8 mouse cellular contexts compared by ENCODE assay signal in the genomic region with DNA sequence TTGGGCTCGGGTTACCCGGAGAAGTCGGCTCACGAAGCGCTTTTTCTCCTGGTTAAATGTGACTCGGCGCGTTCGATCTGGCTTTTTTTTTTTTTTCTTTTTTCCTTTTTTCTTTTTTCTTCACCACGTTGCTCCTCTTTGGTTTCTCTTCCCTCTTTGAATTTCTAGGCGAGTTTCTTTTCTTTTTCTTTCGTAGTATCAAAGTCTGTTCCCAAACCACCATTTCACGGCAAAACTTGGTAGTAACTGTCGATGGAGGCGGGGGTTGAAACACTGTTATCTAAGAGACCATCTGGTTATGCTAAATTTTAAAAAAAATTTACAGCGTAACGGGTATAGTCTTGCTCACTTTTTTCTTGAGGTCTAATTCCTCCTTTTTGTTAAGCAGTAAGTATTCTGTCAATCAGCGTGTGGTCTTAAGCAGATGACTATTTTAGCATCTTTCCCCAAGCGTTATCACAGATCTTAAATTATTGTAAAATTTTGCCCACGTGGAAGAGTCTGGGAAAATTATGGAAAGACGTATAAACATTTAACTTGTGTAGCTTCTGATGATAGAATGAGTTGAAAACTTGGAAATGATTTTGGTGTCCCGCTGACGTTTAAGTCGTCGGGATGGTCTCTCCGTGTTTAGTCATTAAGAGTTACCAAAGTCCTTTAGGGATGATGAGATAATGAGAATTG. TPM values are rescaled to one million over a fixed set of nuclear protein-coding genes. Genes with fewer than 3 reads are reported as not detected.
DNase-seq lines count a peak whose midpoint lies in the region; ATAC-seq and TF ChIP-seq lines count a peak whose summit lies in the region.

No protein-coding gene starts in this region.

- WGBS in heart, embryonic 15.5 days = under 1% methylated on average over 26 of the region's 26 CpGs
- under 1% methylated on average over 26 of the region's 26 CpGs for WGBS in forebrain, embryonic 13.5 days
- under 1% methylated on average over 26 of the region's 26 CpGs for whole genome bisulfite sequencing in liver, embryonic 14.5 days (ENCODE audit: insufficient replicate concordance)

- no peak for TF ChIP-seq CTCF in G1E (IDR thresholded peaks at IDR 0.05; ENCODE audit: low read depth, low read length)
- no peak for TF ChIP-seq CTCF in liver, embryonic 14.5 days (IDR thresholded peaks at IDR 0.05; ENCODE audit: low read depth)

- H3K4me2 ChIP-seq in heart, embryonic 15.5 days = peak overlapping the region; percentile 83
- peak overlapping the region; percentile 87 for H3K4me2 ChIP-seq in forebrain, embryonic 13.5 days
- H3K4me2 ChIP-seq in liver, embryonic 14.5 days (ENCODE audit: low read depth) = peak overlapping the region; percentile 85

- no peaks in the 10 kb centered on the region for H3K36me3 ChIP-seq in heart, embryonic 15.5 days
- peaks cover 22% of the 10 kb centered on the region for H3K36me3 ChIP-seq in G1E (replicated peaks)
- no peaks in the 10 kb centered on the region for H3K36me3 ChIP-seq in forebrain, embryonic 13.5 days (ENCODE audit: poor library complexity, severe bottlenecking)
- H3K36me3 ChIP-seq in liver, embryonic 14.5 days (replicated peaks; ENCODE audit: control insufficient read depth, insufficient read depth, low read depth) = peaks cover 3% of the 10 kb centered on the region; the same call in 1 of the 2 replicates

- peak overlapping the region; percentile 99 for H3K4me3 ChIP-seq in heart, embryonic 15.5 days
- peak overlapping the region; percentile 89 for H3K4me3 ChIP-seq in G1E (ENCODE audit: low read depth, low read length)
- peak overlapping the region; percentile 95 for H3K4me3 ChIP-seq in forebrain, embryonic 13.5 days
- H3K4me3 ChIP-seq in liver, embryonic 14.5 days (ENCODE audit: insufficient read depth in 1 of 2, low read depth in 2 of 2, low read length in 2 of 2) = peak overlapping the region; percentile 82 to 96

- peaks cover 24% of the 10 kb centered on the region for H3K4me1 ChIP-seq in heart, embryonic 15.5 days (replicated peaks)
- peaks cover 47% of the 10 kb centered on the region for H3K4me1 ChIP-seq in G1E (ENCODE audit: insufficient read depth, low read depth, low read length)
- H3K4me1 ChIP-seq in forebrain, embryonic 13.5 days = peaks cover 26% of the 10 kb centered on the region
- H3K4me1 ChIP-seq in liver, embryonic 14.5 days (replicated peaks; ENCODE audit: control insufficient read depth in 2 of 2, insufficient read depth in 2 of 2, low read length in 1 of 2) = peaks cover 14 to 26% of the 10 kb centered on the region in 2 experiments

- no peak for ATAC-seq in heart, embryonic 15.5 days (replicated peaks; ENCODE audit: insufficient number of reproducible peaks, insufficient read depth, low FRiP score, low read depth)
- 0 out of 2 replicates have a peak, but pooled peaks have one; percentile 11 for ATAC-seq in G1E (ENCODE audit: extremely low read depth, insufficient number of reproducible peaks, low FRiP score, poor library complexity, severe bottlenecking)
- ATAC-seq in forebrain, embryonic 13.5 days = no peak
- no peak for ATAC-seq in liver, embryonic 14.5 days (ENCODE audit: insufficient read depth)

- H3K9ac ChIP-seq in heart, embryonic 15.5 days = peak overlapping the region; percentile 95
- peak overlapping the region; percentile 89 for H3K9ac ChIP-seq in forebrain, embryonic 13.5 days
- H3K9ac ChIP-seq in liver, embryonic 14.5 days (replicated peaks) = peak overlapping the region; percentile 89

- intact Hi-C loops in heart, postnatal 36 days (cut with DNase I) = loop anchor here (5.0 to 10.0 kb wide), 3 partner anchors 189 to 452 kb away; a partner anchor contains a TSS
- intact Hi-C loops in gastrocnemius, postnatal 14 days (cut with DNase I; ENCODE audit: low total_unique reads) = no loop called here

- no peak for DNase-seq in heart, postnatal 36 days
- DNase-seq in G1E (ENCODE audit: low spot score) = no peak
- peak in 1 of 3 experiments; percentile 71 for DNase-seq in liver, embryonic 14.5 days (ENCODE audit: low read depth in 3 of 3, low spot score in 3 of 3)
- no peak for DNase-seq in cerebellum, adult 8-10 months
- no peak for DNase-seq in gastrocnemius, postnatal 14 days
- no peak for DNase-seq in thymus, postnatal 25 days

- peak; percentile 42; the same call in 1 of the 2 replicates for TF ChIP-seq EP300 in liver, embryonic 14.5 days (IDR thresholded peaks at IDR 0.05; ENCODE audit: low read depth)

- H3K27ac ChIP-seq in heart, embryonic 15.5 days = peak overlapping the region; percentile 97
- peak overlapping the region; percentile 88 for H3K27ac ChIP-seq in forebrain, embryonic 13.5 days
- H3K27ac ChIP-seq in liver, embryonic 14.5 days = peak overlapping the region; percentile 92

- H3K27me3 ChIP-seq in heart, embryonic 15.5 days = no peaks in the 10 kb centered on the region
- H3K27me3 ChIP-seq in G1E (ENCODE audit: insufficient read depth, low read length) = no peaks in the 10 kb centered on the region
- no peaks in the 10 kb centered on the region for H3K27me3 ChIP-seq in forebrain, embryonic 13.5 days
- no peaks in the 10 kb centered on the region for H3K27me3 ChIP-seq in liver, embryonic 14.5 days (ENCODE audit: control insufficient read depth, insufficient read depth, low read length)

- no peaks in the 10 kb centered on the region for H3K9me3 ChIP-seq in heart, embryonic 15.5 days (replicated peaks)
- H3K9me3 ChIP-seq in G1E (replicated peaks) = no peaks in the 10 kb centered on the region
- H3K9me3 ChIP-seq in forebrain, embryonic 13.5 days (replicated peaks) = no peaks in the 10 kb centered on the region
- H3K9me3 ChIP-seq in liver, embryonic 14.5 days (ENCODE audit: control insufficient read depth, low read length) = no peaks in the 10 kb centered on the region

RNA-seq across cellular contexts. Expression of a gene that starts 0.8 kb away (rescaled TPM):
- 5.6 and 7.2 TPM in 2 replicates for polyA plus RNA-seq in heart, embryonic 15.5 days (2015; fragmentation: Nextera tagmentation; extraction: Ambion mirVana)
- total RNA-seq in heart, postnatal 36 days (2021) = 10 to 100 TPM; 10.3 to 10.9 TPM
- 192 and 201 TPM in 2 replicates for total RNA-seq in G1E (2014; fragmentation: Nextera tagmentation)
- total RNA-seq in G1E (2017) = 148 and 161 TPM in 2 replicates
- 4.8 and 6.4 TPM in 2 replicates for polyA plus RNA-seq in G1E (2012)
- polyA plus RNA-seq in forebrain, embryonic 13.5 days (2015; fragmentation: Nextera tagmentation; extraction: Ambion mirVana) = 11.0 and 12.3 TPM in 2 replicates
- polyA plus RNA-seq in liver, embryonic 14.5 days (2012; rRNA removed) = 6.5 and 8.4 TPM in 2 replicates
- polyA plus RNA-seq in liver, embryonic 14.5 days (2014; fragmentation: Nextera tagmentation; extraction: Ambion mirVana) = 13.1 and 14.8 TPM in 2 replicates
- total RNA-seq in gastrocnemius, postnatal 14 days (2021) = 1 to 10 TPM; 6.3 to 9.9 TPM

RNA-seq across cellular contexts. Expression of a gene that starts 7.3 kb away (rescaled TPM):
- 4.4 TPM in 2 replicates for polyA plus RNA-seq in heart, embryonic 15.5 days (2015; fragmentation: Nextera tagmentation; extraction: Ambion mirVana)
- total RNA-seq in heart, postnatal 36 days (2021) = 1 to 10 TPM; 1.3 to 2.9 TPM
- 4.1 and 5.6 TPM in 2 replicates for total RNA-seq in G1E (2014; fragmentation: Nextera tagmentation)
- total RNA-seq in G1E (2017) = 1.3 and 1.9 TPM in 2 replicates
- 7.7 and 12.6 TPM in 2 replicates for polyA plus RNA-seq in G1E (2012)
- polyA plus RNA-seq in forebrain, embryonic 13.5 days (2015; fragmentation: Nextera tagmentation; extraction: Ambion mirVana) = 25.5 and 26.2 TPM in 2 replicates
- polyA plus RNA-seq in liver, embryonic 14.5 days (2012; rRNA removed) = 1.1 and 1.2 TPM in 2 replicates
- 0.72 and 0.97 TPM in 2 replicates for polyA plus RNA-seq in liver, embryonic 14.5 days (2014; fragmentation: Nextera tagmentation; extraction: Ambion mirVana)
- total RNA-seq in gastrocnemius, postnatal 14 days (2021) = 1 to 10 TPM; 1.2 to 2.9 TPM
